Mouse (Mus musculus) MEL (cell line): ENCODE data around the gene Nova2. TPM values are rescaled to one million over a fixed set of nuclear protein-coding genes. Genes with fewer than 3 reads are reported as not detected.

Experiments
- DNase-seq: peaks from one replicate; pipeline ENCODE4 v3.0.0; 2011; ENCODE audit warnings: low read depth, low spot score
- H3K27ac ChIP-seq: 2 replicates; pipeline ENCODE4 v1.5.1; 2012; ENCODE audit warnings: low read depth, mild to moderate bottlenecking, control low read depth, low read length, moderate library complexity; ENCODE audit not compliant: control insufficient read depth
- H3K27me3 ChIP-seq, 2 experiments: fragments of 150-350 bp in 1 of 2; sonication (generic) in 1 of 2; 2 replicates each; pipeline ENCODE4 v1.6.1; 2012; ENCODE audit warnings: low read length in 2 of 2, mild to moderate bottlenecking in 2 of 2, improper control_type of control experiment in 1 of 2, moderate library complexity in 1 of 2; ENCODE audit not compliant: insufficient read depth in 2 of 2, control insufficient read depth in 1 of 2
- H3K36me3 ChIP-seq, 2 experiments: 2 replicates each; pipeline ENCODE4 v1.6.1; 2012 to 2014; ENCODE audit warnings: low read length in 2 of 2, improper control_type of control experiment in 1 of 2, inconsistent platforms in 1 of 2, mild to moderate bottlenecking in 1 of 2; ENCODE audit not compliant: insufficient read depth in 2 of 2, control insufficient read depth in 1 of 2
- H3K4me1 ChIP-seq, 2 experiments: fragments of 150-350 bp in 1 of 2; sonication (generic) in 1 of 2; 2 replicates each; pipeline ENCODE4 v1.6.1; 2012; ENCODE audit warnings: low read length in 2 of 2, improper control_type of control experiment in 1 of 2, mild to moderate bottlenecking in 1 of 2; ENCODE audit not compliant: insufficient read depth in 2 of 2, control insufficient read depth in 1 of 2
- H3K4me3 ChIP-seq, 2 experiments: fragments of 150-350 bp in 1 of 2; sonication (generic) in 1 of 2; 2 replicates each; pipeline ENCODE4 v1.5.1; 2012; ENCODE audit warnings: low read depth in 2 of 2, low read length in 2 of 2, mild to moderate bottlenecking in 2 of 2, moderate library complexity in 2 of 2, control low read depth in 1 of 2, improper control_type of control experiment in 1 of 2; ENCODE audit not compliant: control insufficient read depth in 1 of 2, insufficient read depth in 1 of 2
- H3K79me2 ChIP-seq: 2 replicates; pipeline ENCODE4 v1.6.1; 2012; ENCODE audit warnings: mild to moderate bottlenecking, low read length, moderate library complexity; ENCODE audit not compliant: control insufficient read depth, poor library complexity, insufficient read depth
- H3K9ac ChIP-seq: 2 replicates; pipeline ENCODE4 v1.6.1; 2012; ENCODE audit warnings: low read depth, mild to moderate bottlenecking, control low read depth, low read length, moderate library complexity; ENCODE audit not compliant: control insufficient read depth, poor library complexity, severe bottlenecking
- H3K9me3 ChIP-seq: fragments of 150-350 bp; sonication (generic); replicated peaks from 2 replicates; pipeline ENCODE4 v1.6.1; 2012; ENCODE audit warnings: mild to moderate bottlenecking, low read length, improper control_type of control experiment, moderate library complexity; ENCODE audit not compliant: insufficient read depth
- CHD1 ChIP-seq: IDR thresholded peaks from 2 replicates; pipeline ENCODE4 v1.6.1; 2012; ENCODE audit warnings: low read depth, mild to moderate bottlenecking, inconsistent platforms, low read length, improper control_type of control experiment
- CTCF ChIP-seq, 3 experiments: IDR thresholded peaks in 2 of 3; conservative IDR thresholded peaks in 1 of 3; 2 replicates each; pipeline ENCODE4 v1.5.1; 2011 to 2012; ENCODE audit warnings: low read length in 3 of 3, low read depth in 2 of 3, mild to moderate bottlenecking in 2 of 3, improper control_type of control experiment in 1 of 3, inconsistent platforms in 1 of 3, mixed read lengths in 1 of 3, moderate library complexity in 1 of 3; ENCODE audit not compliant: control insufficient read depth in 1 of 3, insufficient read depth in 1 of 3, poor library complexity in 1 of 3, severe bottlenecking in 1 of 3
- E2F4 ChIP-seq: IDR thresholded peaks from 2 replicates; pipeline ENCODE4 v1.6.1; 2011; ENCODE audit warnings: low read depth, low read length, improper control_type of control experiment, borderline replicate concordance
- ELF1 ChIP-seq: IDR thresholded peaks from 2 replicates; pipeline ENCODE4 v1.6.1; 2014; ENCODE audit warnings: low read depth, mild to moderate bottlenecking, inconsistent platforms, low read length, improper control_type of control experiment, moderate library complexity
- EP300 ChIP-seq, 2 experiments: IDR thresholded peaks; 2 replicates each; pipeline ENCODE4 v1.6.1; 2011; ENCODE audit warnings: improper control_type of control experiment in 2 of 2, low read length in 2 of 2, low read depth in 1 of 2, mild to moderate bottlenecking in 1 of 2
- ETS1 ChIP-seq: IDR thresholded peaks from 2 replicates; pipeline ENCODE4 v1.6.1; 2012; ENCODE audit warnings: low read depth, mild to moderate bottlenecking, inconsistent platforms, low read length, improper control_type of control experiment, moderate library complexity
- GABPA ChIP-seq: IDR thresholded peaks from 2 replicates; pipeline ENCODE4 v1.6.1; 2012; ENCODE audit warnings: low read depth, mild to moderate bottlenecking, inconsistent platforms, low read length, improper control_type of control experiment, moderate library complexity
- GATA1 ChIP-seq: IDR thresholded peaks from 2 replicates; pipeline ENCODE4 v1.6.1; 2011; ENCODE audit warnings: low read depth, low read length, improper control_type of control experiment
- HCFC1 ChIP-seq: IDR thresholded peaks from 2 replicates; pipeline ENCODE4 v1.6.1; 2012; ENCODE audit warnings: low read depth, mild to moderate bottlenecking, inconsistent platforms, low read length, improper control_type of control experiment, moderate library complexity
- MYB ChIP-seq: IDR thresholded peaks from 2 replicates; pipeline ENCODE4 v1.6.1; 2011; ENCODE audit warnings: mild to moderate bottlenecking, low read depth, low read length, improper control_type of control experiment
- NELFE ChIP-seq: IDR thresholded peaks from 2 replicates; pipeline ENCODE4 v1.6.1; 2011; ENCODE audit warnings: low read depth, low read length, improper control_type of control experiment
- NRF1 ChIP-seq: IDR thresholded peaks from 2 replicates; pipeline ENCODE4 v1.6.1; 2014; ENCODE audit warnings: low read depth, mild to moderate bottlenecking, inconsistent platforms, low read length, improper control_type of control experiment, moderate library complexity; ENCODE audit not compliant: poor library complexity, insufficient read depth, severe bottlenecking
- POLR2A ChIP-seq, 2 experiments: IDR thresholded peaks; 2 replicates each; pipeline ENCODE4 v1.6.1; 2011 to 2012; ENCODE audit warnings: low read length in 2 of 2, mild to moderate bottlenecking in 2 of 2, control low read depth in 1 of 2, improper control_type of control experiment in 1 of 2, low read depth in 1 of 2, moderate library complexity in 1 of 2; ENCODE audit not compliant: control insufficient read depth in 1 of 2, insufficient read depth in 1 of 2, poor library complexity in 1 of 2
- POLR2AphosphoS2 ChIP-seq: IDR thresholded peaks from 2 replicates; pipeline ENCODE4 v1.6.1; 2011; ENCODE audit warnings: low read length, improper control_type of control experiment
- RAD21 ChIP-seq: IDR thresholded peaks from 2 replicates; pipeline ENCODE4 v1.6.1; 2011; ENCODE audit warnings: mild to moderate bottlenecking, low read depth, low read length, improper control_type of control experiment
- SMC3 ChIP-seq: IDR thresholded peaks from 2 replicates; pipeline ENCODE4 v1.6.1; 2011; ENCODE audit warnings: low read depth, low read length, improper control_type of control experiment
- TAL1 ChIP-seq: IDR thresholded peaks from 2 replicates; pipeline ENCODE4 v1.6.1; 2012; ENCODE audit warnings: mild to moderate bottlenecking, inconsistent platforms, low read length, moderate library complexity, mixed read lengths
- TBP ChIP-seq: IDR thresholded peaks from 2 replicates; pipeline ENCODE4 v1.8.0; 2011; ENCODE audit warnings: low read depth, low read length, improper control_type of control experiment
- UBTF ChIP-seq: IDR thresholded peaks from 2 replicates; pipeline ENCODE4 v1.6.1; 2012; ENCODE audit warnings: low read depth, mild to moderate bottlenecking, inconsistent platforms, low read length, improper control_type of control experiment, moderate library complexity, borderline replicate concordance; ENCODE audit not compliant: insufficient read depth
- ZC3H11A ChIP-seq: IDR thresholded peaks from 2 replicates; pipeline ENCODE4 v1.6.1; 2012; ENCODE audit warnings: low read depth, mild to moderate bottlenecking, inconsistent platforms, low read length, improper control_type of control experiment
- polyA plus RNA-seq, 2 experiments: library from polyadenylated mRNA; stranded (reverse) in 1 of 2; unstranded in 1 of 2; fragments of >175 nt in 1 of 2; fragments of >200 nt in 1 of 2; gene quantifications; 2 replicates each; pipeline versions ENCODE4 v1.2.1 to v1.2.4; 2012; ENCODE audit warnings: low replicate concordance in 2 of 2, low read depth in 1 of 2; ENCODE audit not compliant: insufficient read length in 2 of 2, insufficient read depth in 1 of 2, missing spikeins in 1 of 2
- total RNA-seq: library from RNA; depleted of rRNA; stranded (reverse); fragments of 300-350 nt; gene quantifications from 2 replicates; pipeline ENCODE4 v1.2.3, GENCODE M21; 2012

The Nova2 gene
- total and polyA plus RNA-seq, 3 experiments, result 0.04 to 0.22 TPM; not detected in 1

DNA sequence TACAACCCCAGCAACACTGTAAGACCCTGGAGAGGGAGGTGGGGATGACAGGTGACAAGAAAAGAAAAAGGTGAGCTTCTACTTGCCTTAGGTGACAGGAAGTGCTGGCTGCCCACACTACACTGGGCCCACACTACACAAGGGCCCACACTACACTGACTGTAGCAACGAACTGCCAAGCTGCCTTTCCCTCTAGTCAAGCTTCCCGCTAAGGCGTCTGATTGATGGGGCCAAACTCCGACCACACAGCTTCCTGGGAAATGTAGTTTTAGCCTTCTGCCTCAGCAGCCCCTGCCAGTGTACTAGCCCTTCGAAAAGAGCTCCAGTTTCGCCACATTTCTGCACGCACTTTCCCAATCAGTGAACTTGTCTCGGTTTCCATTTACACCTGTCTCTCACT, 41.9 kb downstream of the Nova2 start:
- Histone ChIP-seq H3K79me2 (no peaks in the 10 kb centered on the region), H3K4me3 (no peak overlapping the region), H3K27ac (no peak overlapping the region), H3K27me3 (peaks cover 8 to 15% of the 10 kb centered on the region in 2 experiments), H3K9ac (no peak overlapping the region), H3K9me3 (no peaks in the 10 kb centered on the region), H3K4me1 (0 out of 4 replicates have a peak, but pooled peaks cover 0 to 5% of the 10 kb centered on the region in 2 experiments), H3K36me3 (no peaks in the 10 kb centered on the region)
- no peak for TF ChIP-seq MYB
- TF ChIP-seq E2F4, result no peak
- peak; percentile 71 for TF ChIP-seq HCFC1
- no peak for DNase-seq

DNA sequence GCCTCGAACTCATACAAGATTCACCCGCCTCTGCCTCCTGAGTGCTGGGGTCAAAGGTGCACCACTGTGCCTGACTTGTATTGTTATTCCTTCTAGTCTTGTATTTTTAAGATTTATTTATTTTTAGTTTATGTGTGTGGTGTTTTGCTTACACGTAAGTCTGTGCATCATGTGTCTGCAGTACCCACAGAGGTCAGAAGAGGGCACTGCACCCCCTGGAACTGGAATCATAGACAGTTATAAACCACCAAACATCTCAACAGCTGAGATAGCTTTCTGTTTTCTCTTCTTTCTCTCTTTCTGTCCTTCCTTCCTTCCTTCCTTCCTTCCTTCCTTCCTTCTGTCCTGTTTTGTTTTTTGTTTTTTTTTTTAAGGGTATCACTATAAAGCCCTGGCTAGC, 45.3 kb downstream of the Nova2 start:
- no peak overlapping the region for H3K4me3 ChIP-seq
- H3K36me3 ChIP-seq, result no peaks in the 10 kb centered on the region
- H3K4me1 ChIP-seq, result no peaks in the 10 kb centered on the region
- H3K9me3 ChIP-seq, result no peaks in the 10 kb centered on the region
- peak; percentile 48 for DNase-seq
- H3K9ac ChIP-seq, result no peak overlapping the region
- H3K27me3 ChIP-seq, result peaks cover 15 to 18% of the 10 kb centered on the region in 2 experiments
- no peaks in the 10 kb centered on the region for H3K79me2 ChIP-seq
- H3K27ac ChIP-seq, result no peak overlapping the region
- TF ChIP-seq SMC3 (peak; percentile 34), CTCF (IDR thresholded peaks at IDR 0.05 in 2 of 3, conservative IDR thresholded peaks at IDR 0.05 in 1 of 3; ENCODE audit: control insufficient read depth in 1 of 3, insufficient read depth in 1 of 3, low read depth in 2 of 3, low read length in 3 of 3, poor library complexity in 1 of 3, severe bottlenecking in 1 of 3) (peak; percentile 38 to 47 (median 41); a peak in 5 of 6 replicates), NELFE (no peak), GATA1 (no peak), POLR2AphosphoS2 (no peak), EP300 (IDR thresholded peaks at IDR 0.05; ENCODE audit: low read depth in 1 of 2, low read length in 2 of 2) (no peak), UBTF (no peak), TBP (no peak), GABPA (no peak), CHD1 (no peak), RAD21 (peak; percentile 44), ZC3H11A (no peak), ELF1 (no peak), TAL1 (no peak)

DNA sequence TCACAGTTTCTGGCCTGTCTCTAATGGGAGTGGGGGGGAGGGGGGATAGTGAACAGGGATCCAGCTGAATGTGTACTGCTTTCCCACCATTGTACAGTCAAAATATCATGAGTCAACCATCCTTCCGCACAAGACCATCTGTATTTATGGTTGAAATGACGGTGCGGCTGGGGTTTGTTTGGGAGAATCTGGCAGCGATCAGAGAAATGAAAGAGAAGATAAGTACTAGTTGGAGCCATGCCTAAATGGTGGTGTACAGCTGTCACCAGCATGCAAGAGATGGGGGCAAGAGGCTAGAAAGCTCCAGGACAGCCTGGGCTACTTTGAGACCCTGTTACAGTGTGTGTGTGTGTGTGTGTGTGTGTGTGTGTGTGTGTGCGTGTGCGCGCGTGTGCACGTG, 52.7 kb downstream of the Nova2 start:
- peak; percentile 44 for DNase-seq
- no peaks in the 10 kb centered on the region for H3K9me3 ChIP-seq
- TF ChIP-seq NRF1 (no peak), POLR2A (IDR thresholded peaks at IDR 0.05; ENCODE audit: control insufficient read depth in 1 of 2, insufficient read depth in 1 of 2, low read depth in 1 of 2, low read length in 2 of 2, poor library complexity in 1 of 2) (no peak), NELFE (no peak), EP300 (IDR thresholded peaks at IDR 0.05; ENCODE audit: low read depth in 1 of 2, low read length in 2 of 2) (no peak), GABPA (no peak), ETS1 (peak; percentile 34; the same call in 1 of the 2 replicates)
- TF ChIP-seq, all 39 proteins: peak for 1
- Histone ChIP-seq H3K4me3 (no peak overlapping the region), H3K4me1 (0 out of 4 replicates have a peak, but pooled peaks cover 0 to 3% of the 10 kb centered on the region in 2 experiments), H3K79me2 (no peaks in the 10 kb centered on the region), H3K27me3 (peaks cover 9 to 18% of the 10 kb centered on the region in 2 experiments), H3K36me3 (no peaks in the 10 kb centered on the region), H3K9ac (no peak overlapping the region), H3K27ac (no peak overlapping the region)
